21 mouse cellular contexts compared by ENCODE assay signal in genomic region chr12:108022835-108023615, GRCm38 (mm10).
"Had no signal": no experiment of that assay in that cellular context is flagged by ENCODE, and none has a peak within 500 bp of the region (broad histone marks: within the 10 kb centered on the region; RNA-seq: fewer than 3 reads in every experiment).

No protein-coding gene starts in this region.

- H3K4me3 ChIP-seq: layer of hippocampus, adult 2 months; limb, embryonic 10.5 days; limb, embryonic 13.5 days; liver, embryonic 12.5 days; liver, embryonic 15.5 days; lung, embryonic 15.5 days; midbrain, embryonic 12.5 days; midbrain, embryonic 15.5 days; neural tube, embryonic 12.5 days had no signal

- H3K36me3 ChIP-seq: limb, embryonic 10.5 days; limb, embryonic 13.5 days; liver, embryonic 12.5 days; liver, embryonic 15.5 days; lung, embryonic 15.5 days; midbrain, embryonic 12.5 days; midbrain, embryonic 15.5 days; neural tube, embryonic 12.5 days had no signal

- H3K27ac ChIP-seq: layer of hippocampus, adult 2 months; limb, embryonic 10.5 days; limb, embryonic 13.5 days; liver, embryonic 12.5 days; liver, embryonic 15.5 days; lung, embryonic 15.5 days; midbrain, embryonic 12.5 days; midbrain, embryonic 15.5 days; neural tube, embryonic 12.5 days; stomach, postnatal 0 days had no signal

- ATAC-seq: liver, embryonic 12.5 days; midbrain, embryonic 15.5 days had no signal

- H3K4me1 ChIP-seq: limb, embryonic 10.5 days; limb, embryonic 13.5 days; liver, embryonic 12.5 days; liver, embryonic 15.5 days; lung, embryonic 15.5 days; midbrain, embryonic 12.5 days; midbrain, embryonic 15.5 days; neural tube, embryonic 12.5 days had no signal

- H3K9ac ChIP-seq: limb, embryonic 13.5 days; liver, embryonic 12.5 days; liver, embryonic 15.5 days; lung, embryonic 15.5 days; midbrain, embryonic 12.5 days; midbrain, embryonic 15.5 days; neural tube, embryonic 12.5 days had no signal

- H3K27me3 ChIP-seq: limb, embryonic 13.5 days; liver, embryonic 12.5 days; liver, embryonic 15.5 days; lung, embryonic 15.5 days; midbrain, embryonic 12.5 days; midbrain, embryonic 15.5 days; neural tube, embryonic 12.5 days had no signal

- H3K4me2 ChIP-seq: limb, embryonic 13.5 days; liver, embryonic 12.5 days; liver, embryonic 15.5 days; lung, embryonic 15.5 days; midbrain, embryonic 12.5 days; midbrain, embryonic 15.5 days; neural tube, embryonic 12.5 days had no signal

- H3K9me3 ChIP-seq: limb, embryonic 10.5 days; limb, embryonic 13.5 days; liver, embryonic 12.5 days; liver, embryonic 15.5 days; lung, embryonic 15.5 days; midbrain, embryonic 12.5 days; midbrain, embryonic 15.5 days; neural tube, embryonic 12.5 days had no signal

- DNase-seq: kidney, adult 9 months; kidney, postnatal 14 days; kidney, postnatal 4 days; layer of hippocampus, adult 9-11 months; liver; lung, adult 18-20 months; lung, postnatal 10 days; lung, postnatal 4 days; thymus, adult 2 months; thymus, postnatal 14 days; thymus, postnatal 4 days had no signal
